Mouse (Mus musculus) liver, embryonic 11.5 days (tissue): ENCODE measurements around the gene H2afx. TPM values are rescaled to one million over a fixed set of nuclear protein-coding genes. Genes with fewer than 3 reads are reported as not detected.

ENCODE experiments used
- ATAC-seq: fragments of 200-750 bp; cut with Nextera tagmentation; replicated peaks from 2 replicates; pipeline ENCODE4 v1.8.0; 2017; ENCODE audit warnings: moderate number of reproducible peaks, mild to moderate bottlenecking, moderate TSS enrichment, moderate library complexity; ENCODE audit not compliant: low FRiP score
- DNase-seq: peaks from one replicate; pipeline ENCODE4 v3.0.0-alpha.2; 2017; ENCODE audit warnings: low spot score
- H3K27ac ChIP-seq: fragments of 300-500 bp; sonication (generic); 2 replicates; pipeline ENCODE4 v1.5.1; 2014; ENCODE audit warnings: mild to moderate bottlenecking, low read depth, low read length, control low read depth
- H3K27me3 ChIP-seq: fragments of 300-500 bp; sonication (generic); replicated peaks from 2 replicates; pipeline ENCODE4 v1.6.1; 2014; ENCODE audit warnings: low read length, mixed read lengths; ENCODE audit not compliant: control insufficient read depth, insufficient read depth
- H3K36me3 ChIP-seq: fragments of 300-500 bp; sonication (generic); 2 replicates; pipeline ENCODE4 v1.6.1; 2014; ENCODE audit warnings: mild to moderate bottlenecking, low read length, moderate library complexity, mixed read lengths; ENCODE audit not compliant: control insufficient read depth, insufficient read depth
- H3K4me1 ChIP-seq: fragments of 300-500 bp; sonication (generic); replicated peaks from 2 replicates; pipeline ENCODE4 v1.6.1; 2014; ENCODE audit warnings: low read length, mixed read lengths; ENCODE audit not compliant: control insufficient read depth, insufficient read depth
- H3K4me2 ChIP-seq: fragments of 300-500 bp; sonication (generic); 2 replicates; pipeline ENCODE4 v1.6.1; 2014; ENCODE audit warnings: mild to moderate bottlenecking, control low read depth, moderate library complexity
- H3K4me3 ChIP-seq: fragments of 300-500 bp; sonication (generic); 2 replicates; pipeline ENCODE4 v1.5.1; 2014; ENCODE audit warnings: low read depth, low read length, control low read depth
- H3K9ac ChIP-seq: fragments of 300-500 bp; sonication (generic); 2 replicates; pipeline ENCODE4 v1.6.1; 2014; ENCODE audit warnings: low read depth, low read length, control low read depth
- H3K9me3 ChIP-seq: fragments of 300-500 bp; sonication (generic); 2 replicates; pipeline ENCODE4 v1.6.1; 2016; ENCODE audit warnings: low read length, inconsistent platforms, mixed read lengths; ENCODE audit not compliant: control insufficient read depth
- WGBS: fragments of 180-500 bp; shearing (Covaris S2); extraction: QIAGEN DNeasy Blood & Tissue Kit; methylation state at CpG from one replicate; pipeline ENCODE4 v1.1.7; 2014; 5-methylcytosine and 5-hydroxymethylcytosine counted together
- polyA plus RNA-seq: library from polyadenylated mRNA; unstranded; fragments of >200 nt; fragmentation: Nextera tagmentation; extraction: Ambion mirVana; gene quantifications from 2 replicates; pipeline ENCODE4 v1.2.1, GENCODE M21; 2014

The H2afx gene
- 250 TPM in 2 replicates for polyA plus RNA-seq

- under 1% methylated on average over 91 of the region's 91 CpGs for WGBS
- H3K27ac ChIP-seq = peak within 1 kb of the TSS; percentile 100
- no peaks in the 10 kb centered on the region for H3K27me3 ChIP-seq
- H3K36me3 ChIP-seq = peaks cover 54% of the 10 kb centered on the region
- peak; percentile 89 for ATAC-seq
- no peaks in the 10 kb centered on the region for H3K9me3 ChIP-seq
- peak within 1 kb of the TSS; percentile 99 for H3K9ac ChIP-seq
- peak within 1 kb of the TSS; percentile 96 for H3K4me3 ChIP-seq
- H3K4me2 ChIP-seq = peak within 1 kb of the TSS; percentile 91
- DNase-seq = peak; percentile 99
- H3K4me1 ChIP-seq = peaks cover 8% of the 10 kb centered on the region; the same call in 1 of the 2 replicates
Observed at GRCm38 (mm10) chr9:44334396-44335330, at the start of gene H2afx. Gene H2afx, plus strand, starts transcription at chr9:44334694.

- Histone ChIP-seq H3K36me3 (peaks cover 13% of the 10 kb centered on the region), H3K27me3 (peaks cover 10% of the 10 kb centered on the region), H3K4me3 (peak overlapping the region; percentile 73), H3K27ac (peak overlapping the region; percentile 95), H3K9ac (peak overlapping the region; percentile 76), H3K4me1 (peaks cover 34% of the 10 kb centered on the region), H3K4me2 (peak overlapping the region; percentile 85), H3K9me3 (0 out of 2 replicates have a peak, but pooled peaks cover 2% of the 10 kb centered on the region)
- 10% methylated on average over 6 of the region's 6 CpGs for WGBS
- ATAC-seq (peak; percentile 37; the same call in 1 of the 2 replicates), DNase-seq (no peak)
Observed at GRCm38 (mm10) chr9:44286256-44286850, 48.1 kb upstream of the H2afx start.

- Histone ChIP-seq H3K9me3 (0 out of 2 replicates have a peak, but pooled peaks cover 2% of the 10 kb centered on the region), H3K9ac (peak overlapping the region; percentile 76), H3K27me3 (peaks cover 10% of the 10 kb centered on the region), H3K4me1 (peaks cover 34% of the 10 kb centered on the region), H3K36me3 (peaks cover 17% of the 10 kb centered on the region), H3K4me3 (peak overlapping the region; percentile 73), H3K27ac (peak overlapping the region; percentile 95), H3K4me2 (peak overlapping the region; percentile 85)
- no peak for DNase-seq
- WGBS = 11% methylated on average over 11 of the region's 11 CpGs
- ATAC-seq = no peak
Observed at GRCm38 (mm10) chr9:44287003-44287400, 47.5 kb upstream of the H2afx start.

- peaks cover 34% of the 10 kb centered on the region for H3K4me1 ChIP-seq
- H3K9me3 ChIP-seq = 0 out of 2 replicates have a peak, but pooled peaks cover 2% of the 10 kb centered on the region
- H3K36me3 ChIP-seq = peaks cover 17% of the 10 kb centered on the region
- ATAC-seq = peak; percentile 37
- peak overlapping the region; percentile 76 for H3K9ac ChIP-seq
- WGBS = 2% methylated on average over 47 of the region's 47 CpGs
- H3K4me2 ChIP-seq = peak overlapping the region; percentile 85
- peak; percentile 68 for DNase-seq
- H3K27ac ChIP-seq = peak overlapping the region; percentile 95
- H3K27me3 ChIP-seq = peaks cover 10% of the 10 kb centered on the region
- H3K4me3 ChIP-seq = peak overlapping the region; percentile 73
Observed at GRCm38 (mm10) chr9:44287401-44288075, 47.0 kb upstream of the H2afx start.

GRCm38 (mm10) chr9:44288076-44288958 lies 46.2 kb upstream of the H2afx start, which contains the start of gene Abcg4:
Gene Abcg4, minus strand, starts transcription at chr9:44288615.
- peaks cover 10% of the 10 kb centered on the region for H3K27me3 ChIP-seq
- 0 out of 2 replicates have a peak, but pooled peaks cover 2% of the 10 kb centered on the region for H3K9me3 ChIP-seq
- peak; percentile 80 for DNase-seq
- peak within 1 kb of the TSS; percentile 95 for H3K27ac ChIP-seq
- peaks cover 22% of the 10 kb centered on the region for H3K36me3 ChIP-seq
- 1% methylated on average over 38 of the region's 38 CpGs for WGBS
- peak within 1 kb of the TSS; percentile 76 for H3K9ac ChIP-seq
- H3K4me1 ChIP-seq = peaks cover 33% of the 10 kb centered on the region
- peak within 1 kb of the TSS; percentile 85 for H3K4me2 ChIP-seq
- peak within 1 kb of the TSS; percentile 73 for H3K4me3 ChIP-seq
- peak; percentile 91 for ATAC-seq

- H3K27ac ChIP-seq = peak overlapping the region; percentile 95
- peak; percentile 65 for DNase-seq
- H3K4me2 ChIP-seq = peak overlapping the region; percentile 85
- 8% methylated on average over 11 of the region's 11 CpGs for WGBS
- H3K9ac ChIP-seq = peak overlapping the region; percentile 76
- peaks cover 23% of the 10 kb centered on the region for H3K36me3 ChIP-seq
- peaks cover 31% of the 10 kb centered on the region for H3K4me1 ChIP-seq
- peak; percentile 66 for ATAC-seq
- H3K9me3 ChIP-seq = 0 out of 2 replicates have a peak, but pooled peaks cover 2% of the 10 kb centered on the region
- H3K4me3 ChIP-seq = peak overlapping the region; percentile 73
- peaks cover 10% of the 10 kb centered on the region for H3K27me3 ChIP-seq
Observed at GRCm38 (mm10) chr9:44288959-44289291, 45.6 kb upstream of the H2afx start.

GRCm38 (mm10) chr9:44292490-44292889 lies 42.0 kb upstream of the H2afx start:
- Histone ChIP-seq H3K9me3 (0 out of 2 replicates have a peak, but pooled peaks cover 2% of the 10 kb centered on the region), H3K4me3 (no peak overlapping the region), H3K4me1 (peaks cover 15% of the 10 kb centered on the region), H3K9ac (no peak overlapping the region), H3K36me3 (peaks cover 40% of the 10 kb centered on the region), H3K27ac (no peak overlapping the region), H3K4me2 (no peak overlapping the region), H3K27me3 (no peaks in the 10 kb centered on the region)
- WGBS = 67% methylated on average over 3 of the region's 3 CpGs
- ATAC-seq = no peak
- no peak for DNase-seq
